ENCODE assay signal across 17 mouse cellular contexts in the genomic region with DNA sequence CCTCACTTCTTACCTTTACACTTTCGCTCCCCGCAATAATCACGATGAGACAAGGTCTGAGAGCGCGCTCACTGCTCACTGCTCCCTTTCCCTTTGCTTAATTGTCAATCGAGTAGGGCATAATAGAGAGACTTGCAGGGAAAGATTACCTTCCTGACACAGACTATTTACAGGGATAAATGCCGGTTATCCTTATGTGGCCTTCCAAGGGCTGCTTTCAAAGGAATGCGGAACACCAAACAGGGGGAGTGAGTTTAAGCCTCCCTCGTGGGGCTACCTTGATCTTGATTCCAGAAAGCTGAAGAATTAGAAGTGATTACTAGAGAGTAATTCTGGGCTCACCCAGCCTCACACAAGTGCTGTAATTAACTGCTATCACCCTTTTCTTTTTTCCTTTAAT. TPM values are rescaled to one million over a fixed set of nuclear protein-coding genes. Genes with fewer than 3 reads are reported as not detected.
DNase-seq lines count a peak whose midpoint lies in the region; ATAC-seq lines count a peak whose summit lies in the region.
"Had no signal": no experiment of that assay in that cellular context is flagged by ENCODE, and none has a peak within 500 bp of the region (broad histone marks: within the 10 kb centered on the region; RNA-seq: fewer than 3 reads in every experiment).

No protein-coding gene starts in this region.

- H3K36me3 ChIP-seq in forebrain, embryonic 14.5 days (ENCODE audit: control insufficient read depth, insufficient read depth, low read length) = no peaks in the 10 kb centered on the region
- no peaks in the 10 kb centered on the region for H3K36me3 ChIP-seq in forebrain, embryonic 11.5 days (ENCODE audit: control insufficient read depth, insufficient read depth, low read length)
- no peaks in the 10 kb centered on the region for H3K36me3 ChIP-seq in midbrain, embryonic 14.5 days (ENCODE audit: control insufficient read depth, insufficient read depth, low read length)
- H3K36me3 ChIP-seq in midbrain, embryonic 10.5 days = no peaks in the 10 kb centered on the region
- H3K36me3 ChIP-seq in midbrain, embryonic 16.5 days (ENCODE audit: control insufficient read depth, insufficient read depth, low read length) = no peaks in the 10 kb centered on the region
- H3K36me3 ChIP-seq: embryonic facial prominence, embryonic 12.5 days; hindbrain, embryonic 10.5 days; hindbrain, embryonic 15.5 days had no signal

- no peaks in the 10 kb centered on the region for H3K9me3 ChIP-seq in forebrain, embryonic 14.5 days (replicated peaks; ENCODE audit: control insufficient read depth, low read length)
- no peaks in the 10 kb centered on the region for H3K9me3 ChIP-seq in forebrain, embryonic 11.5 days (ENCODE audit: control insufficient read depth, low read length)
- no peaks in the 10 kb centered on the region for H3K9me3 ChIP-seq in midbrain, embryonic 14.5 days (ENCODE audit: control insufficient read depth, low read length)
- H3K9me3 ChIP-seq in midbrain, embryonic 10.5 days (replicated peaks) = 0 out of 2 replicates have a peak, but pooled peaks cover 3% of the 10 kb centered on the region
- H3K9me3 ChIP-seq in midbrain, embryonic 16.5 days (replicated peaks; ENCODE audit: control insufficient read depth, low read length, poor library complexity, severe bottlenecking) = no peaks in the 10 kb centered on the region
- H3K9me3 ChIP-seq: embryonic facial prominence, embryonic 12.5 days; hindbrain, embryonic 10.5 days; hindbrain, embryonic 15.5 days had no signal

- H3K4me3 ChIP-seq in forebrain, embryonic 14.5 days (ENCODE audit: low read depth, low read length) = no peak overlapping the region
- H3K4me3 ChIP-seq in forebrain, embryonic 11.5 days (ENCODE audit: low read depth, low read length) = no peak overlapping the region
- H3K4me3 ChIP-seq in midbrain, embryonic 14.5 days (replicated peaks; ENCODE audit: low read depth, low read length) = no peak overlapping the region
- H3K4me3 ChIP-seq in midbrain, embryonic 10.5 days = no peak overlapping the region
- no peak overlapping the region for H3K4me3 ChIP-seq in midbrain, embryonic 16.5 days (ENCODE audit: low read depth, low read length)
- H3K4me3 ChIP-seq: embryonic facial prominence, embryonic 12.5 days; heart, adult 2 months; hindbrain, embryonic 10.5 days; hindbrain, embryonic 15.5 days had no signal

- H3K4me2 ChIP-seq in forebrain, embryonic 14.5 days (ENCODE audit: low read length) = no peak overlapping the region
- no peak overlapping the region for H3K4me2 ChIP-seq in forebrain, embryonic 11.5 days (ENCODE audit: low read depth, low read length, severe bottlenecking)
- H3K4me2 ChIP-seq in midbrain, embryonic 14.5 days (ENCODE audit: low read length) = peak overlapping the region; percentile 6; the same call in 1 of the 2 replicates
- peak overlapping the region; percentile 30 for H3K4me2 ChIP-seq in midbrain, embryonic 16.5 days (ENCODE audit: low read length)
- H3K4me2 ChIP-seq: embryonic facial prominence, embryonic 12.5 days; heart, embryonic 11.5 days; hindbrain, embryonic 15.5 days had no signal

- H3K27ac ChIP-seq in forebrain, embryonic 14.5 days (ENCODE audit: low read depth, low read length) = no peak overlapping the region
- no peak overlapping the region for H3K27ac ChIP-seq in forebrain, embryonic 11.5 days (ENCODE audit: low read depth, low read length)
- H3K27ac ChIP-seq in midbrain, embryonic 14.5 days (replicated peaks; ENCODE audit: low read depth, low read length) = peak overlapping the region; percentile 45
- no peak overlapping the region for H3K27ac ChIP-seq in midbrain, embryonic 10.5 days (replicated peaks)
- peak overlapping the region; percentile 39; the same call in 1 of the 2 replicates for H3K27ac ChIP-seq in midbrain, embryonic 16.5 days (ENCODE audit: low read length)
- H3K27ac ChIP-seq: embryonic facial prominence, embryonic 12.5 days; heart, adult 2 months; hindbrain, embryonic 10.5 days; hindbrain, embryonic 15.5 days had no signal

- no peak for ATAC-seq in forebrain, embryonic 14.5 days
- no peak for ATAC-seq in forebrain, embryonic 11.5 days (replicated peaks; ENCODE audit: low FRiP score)
- no peak for ATAC-seq in midbrain, embryonic 14.5 days (ENCODE audit: low FRiP score, low TSS enrichment)
- ATAC-seq in midbrain, embryonic 16.5 days = no peak
- ATAC-seq: inflammation-experienced regulatory T-cells, adult 6 months; intestine, postnatal 0 days had no signal

- 21% methylated on average over 9 of the region's 9 CpGs for WGBS in forebrain, embryonic 14.5 days
- 36% methylated on average over 9 of the region's 9 CpGs for WGBS in forebrain, embryonic 11.5 days
- WGBS in midbrain, embryonic 14.5 days = 23% methylated on average over 9 of the region's 9 CpGs
- WGBS in midbrain, embryonic 10.5 days = 39% methylated on average over 9 of the region's 9 CpGs
- WGBS in midbrain, embryonic 16.5 days = 19% methylated on average over 9 of the region's 9 CpGs

- H3K27me3 ChIP-seq in forebrain, embryonic 14.5 days (replicated peaks; ENCODE audit: control insufficient read depth, insufficient read depth, low read length) = no peaks in the 10 kb centered on the region
- H3K27me3 ChIP-seq in forebrain, embryonic 11.5 days (ENCODE audit: control insufficient read depth, insufficient read depth, low read length) = no peaks in the 10 kb centered on the region
- no peaks in the 10 kb centered on the region for H3K27me3 ChIP-seq in midbrain, embryonic 14.5 days (ENCODE audit: control insufficient read depth, insufficient read depth, low read length)
- 0 out of 2 replicates have a peak, but pooled peaks cover 4% of the 10 kb centered on the region for H3K27me3 ChIP-seq in midbrain, embryonic 10.5 days (ENCODE audit: low read depth, poor library complexity, severe bottlenecking)
- no peaks in the 10 kb centered on the region for H3K27me3 ChIP-seq in midbrain, embryonic 16.5 days (ENCODE audit: control insufficient read depth, insufficient read depth, low read depth, low read length)
- H3K27me3 ChIP-seq: embryonic facial prominence, embryonic 12.5 days; hindbrain, embryonic 15.5 days had no signal

- H3K4me1 ChIP-seq in forebrain, embryonic 14.5 days (ENCODE audit: control insufficient read depth, insufficient read depth, low read length) = peaks cover 12% of the 10 kb centered on the region; the same call in 1 of the 2 replicates
- no peaks in the 10 kb centered on the region; the same call in 1 of the 2 replicates for H3K4me1 ChIP-seq in forebrain, embryonic 11.5 days (replicated peaks; ENCODE audit: control insufficient read depth, insufficient read depth, low read length)
- H3K4me1 ChIP-seq in midbrain, embryonic 14.5 days (ENCODE audit: control insufficient read depth, insufficient read depth, low read length) = peaks cover 5% of the 10 kb centered on the region; the same call in 1 of the 2 replicates
- peaks cover 17% of the 10 kb centered on the region for H3K4me1 ChIP-seq in midbrain, embryonic 10.5 days
- peaks cover 13% of the 10 kb centered on the region for H3K4me1 ChIP-seq in midbrain, embryonic 16.5 days (ENCODE audit: control insufficient read depth, insufficient read depth, low read length)
- H3K4me1 ChIP-seq: embryonic facial prominence, embryonic 12.5 days had no signal

- H3K9ac ChIP-seq in forebrain, embryonic 14.5 days (ENCODE audit: low read length) = no peak overlapping the region
- H3K9ac ChIP-seq in forebrain, embryonic 11.5 days (ENCODE audit: low read length) = no peak overlapping the region
- no peak overlapping the region for H3K9ac ChIP-seq in midbrain, embryonic 14.5 days (replicated peaks; ENCODE audit: low read length)
- H3K9ac ChIP-seq in midbrain, embryonic 16.5 days (ENCODE audit: low read depth, low read length) = no peak overlapping the region
- H3K9ac ChIP-seq: embryonic facial prominence, embryonic 12.5 days; hindbrain, embryonic 15.5 days had no signal

- peak; percentile 16 for DNase-seq in forebrain, embryonic 14.5 days (ENCODE audit: low spot score)
- DNase-seq in forebrain, embryonic 11.5 days (ENCODE audit: low spot score) = no peak
- DNase-seq in midbrain, embryonic 14.5 days = no peak
- DNase-seq in midbrain, embryonic 10.5 days (ENCODE audit: low spot score) = no peak
- DNase-seq in MN1 (ENCODE audit: low spot score) = no peak
- DNase-seq: adrenal gland, postnatal 25 days; cerebellum, adult 2 months; cerebellum, postnatal 10 days; gastrocnemius, postnatal 10 days; heart, adult 2 months had no signal

RNA-seq across cellular contexts. Expression of a gene that starts 19.8 kb away (rescaled TPM):
- 0.83 and 1.1 TPM in 2 replicates for polyA plus RNA-seq in forebrain, embryonic 14.5 days (2014; fragmentation: Nextera tagmentation; extraction: Ambion mirVana)
- 0.41 and 0.87 TPM in 2 replicates for polyA plus RNA-seq in forebrain, embryonic 11.5 days (2014; fragmentation: Nextera tagmentation; extraction: Ambion mirVana)
- 5.7 and 8.0 TPM in 2 replicates for polyA plus RNA-seq in midbrain, embryonic 14.5 days (2014; fragmentation: Nextera tagmentation; extraction: Ambion mirVana)
- 1.8 and 3.0 TPM in 2 replicates for polyA plus RNA-seq in midbrain, embryonic 10.5 days (2016; fragmentation: Nextera tagmentation; extraction: Ambion mirVana)
- 6.5 and 7.3 TPM in 2 replicates for polyA plus RNA-seq in midbrain, embryonic 16.5 days (2015; fragmentation: Nextera tagmentation; extraction: Ambion mirVana)
- polyA plus RNA-seq: heart, adult 2 months; heart, embryonic 11.5 days; inflammation-experienced regulatory T-cells, adult 6 months had no signal

Comparison
In these comparisons a context has a peak if more than half of its experiments do, and no peak if none do; other contexts are left out.
1. H3K27ac ChIP-seq: peak in midbrain, embryonic 14.5 days (single experiment) and midbrain, embryonic 16.5 days (single experiment); none in forebrain, embryonic 14.5 days (single experiment), forebrain, embryonic 11.5 days (single experiment) and midbrain, embryonic 10.5 days (single experiment).
2. H3K4me2 ChIP-seq: peak in midbrain, embryonic 14.5 days (single experiment) and midbrain, embryonic 16.5 days (single experiment); none in forebrain, embryonic 14.5 days (single experiment) and forebrain, embryonic 11.5 days (single experiment).